Mouse (Mus musculus): ENCODE results near the gene Galnt2. TPM values are rescaled to one million over a fixed set of nuclear protein-coding genes. Genes with fewer than 3 reads are reported as not detected.

The Galnt2 gene
- polyA plus RNA-seq, 1 experiment from 2014 or later: 44.7 TPM

DNA sequence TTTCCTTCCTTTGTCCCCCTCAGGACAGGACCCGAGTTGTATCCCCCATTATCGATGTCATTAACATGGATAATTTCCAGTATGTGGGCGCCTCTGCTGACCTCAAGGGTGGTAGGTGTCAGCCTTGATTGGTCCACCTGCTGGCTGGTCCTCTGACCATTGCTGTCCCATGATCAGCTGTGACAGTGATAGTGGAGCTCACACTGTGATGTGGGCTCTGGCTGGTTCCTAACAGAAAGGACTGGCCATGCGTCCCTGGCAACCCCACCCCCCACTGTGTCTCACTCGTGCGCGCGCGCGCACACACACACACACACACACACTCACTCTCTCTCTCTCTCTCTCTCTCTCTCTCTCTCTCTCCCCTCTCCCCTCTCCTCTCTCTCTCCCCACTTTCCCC, 98.5 kb downstream of the Galnt2 start:
- no peak overlapping the region for H3K4me3 ChIP-seq
- no peak for ATAC-seq (replicated peaks; ENCODE audit: insufficient number of reproducible peaks, insufficient read depth, low FRiP score, low read depth)
- H3K9me3 ChIP-seq (replicated peaks): no peaks in the 10 kb centered on the region
- peaks cover 40% of the 10 kb centered on the region; the same call in 1 of the 2 replicates for H3K36me3 ChIP-seq
- H3K4me1 ChIP-seq (replicated peaks): 0 out of 2 replicates have a peak, but pooled peaks cover 5% of the 10 kb centered on the region
- H3K9ac ChIP-seq: no peak overlapping the region
- 86% methylated on average over 10 of the region's 10 CpGs for WGBS
- no peaks in the 10 kb centered on the region for H3K27me3 ChIP-seq
- H3K27ac ChIP-seq: no peak overlapping the region
- H3K4me2 ChIP-seq: no peak overlapping the region

DNA sequence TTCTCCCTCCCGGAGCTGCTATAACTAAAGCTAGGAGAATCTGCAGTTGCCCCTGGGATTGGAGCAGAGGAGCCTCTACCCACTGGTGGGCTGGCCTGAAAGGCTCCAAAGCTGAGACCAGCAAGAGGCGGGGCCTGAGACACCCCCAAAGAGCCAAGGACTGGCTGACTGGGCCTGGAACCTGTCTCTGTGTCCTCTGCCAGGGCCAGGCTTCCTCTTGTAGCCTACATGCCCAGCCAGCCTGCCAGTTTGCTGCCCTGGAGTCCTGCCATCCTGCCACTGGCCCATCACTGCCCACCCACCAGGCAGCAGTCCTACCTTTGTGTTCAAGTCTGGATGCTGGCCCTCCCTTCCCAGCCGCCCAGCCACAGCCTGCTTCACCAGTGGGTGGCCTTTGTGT, 99.2 kb downstream of the Galnt2 start:
- peaks cover 47% of the 10 kb centered on the region; the same call in 1 of the 2 replicates for H3K36me3 ChIP-seq

DNA sequence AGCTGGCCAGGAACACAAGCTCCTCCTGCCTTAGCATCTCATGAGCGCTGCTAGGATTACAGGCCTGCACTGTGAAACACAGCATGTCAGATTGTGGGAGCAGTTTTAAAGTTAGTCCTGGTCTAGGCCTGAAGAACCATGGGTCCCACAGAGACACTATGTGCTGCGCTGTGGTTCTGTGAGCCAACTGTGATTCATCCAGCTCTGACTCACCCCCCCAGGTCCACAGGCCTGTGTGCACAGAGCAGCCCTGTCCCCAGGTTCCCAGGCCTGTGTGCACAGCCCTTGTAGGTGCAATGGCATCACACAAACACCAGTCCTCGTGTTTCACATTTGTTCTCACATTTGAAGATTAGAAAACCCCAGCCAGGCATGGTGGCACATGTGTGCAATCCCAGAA, 99.9 kb downstream of the Galnt2 start:
- Histone ChIP-seq H3K4me2 (no peak overlapping the region), H3K4me3 (no peak overlapping the region), H3K27me3 (no peaks in the 10 kb centered on the region), H3K36me3 (peaks cover 47% of the 10 kb centered on the region), H3K9me3 (replicated peaks) (no peaks in the 10 kb centered on the region), H3K4me1 (replicated peaks) (0 out of 2 replicates have a peak, but pooled peaks cover 5% of the 10 kb centered on the region), H3K27ac (no peak overlapping the region), H3K9ac (no peak overlapping the region)
- WGBS: 92% methylated on average over 3 of the region's 3 CpGs
- no peak for ATAC-seq (replicated peaks; ENCODE audit: insufficient number of reproducible peaks, insufficient read depth, low FRiP score, low read depth)

More for the DNA sequence above, 99.2 kb downstream of the Galnt2 start:
- H3K4me2 ChIP-seq: no peak overlapping the region
- no peak overlapping the region for H3K4me3 ChIP-seq
- H3K4me1 ChIP-seq (replicated peaks): 0 out of 2 replicates have a peak, but pooled peaks cover 5% of the 10 kb centered on the region
- H3K9me3 ChIP-seq (replicated peaks): no peaks in the 10 kb centered on the region
- WGBS: 92% methylated on average over 2 of the region's 3 CpGs
- no peak for ATAC-seq (replicated peaks; ENCODE audit: insufficient number of reproducible peaks, insufficient read depth, low FRiP score, low read depth)
- no peak overlapping the region for H3K9ac ChIP-seq
- no peak overlapping the region for H3K27ac ChIP-seq
- no peaks in the 10 kb centered on the region for H3K27me3 ChIP-seq

GRCm38 (mm10) chr8:124331706-124332105, 100.5 kb downstream of the Galnt2 start:
- Histone ChIP-seq H3K27me3 (no peaks in the 10 kb centered on the region), H3K4me2 (no peak overlapping the region), H3K4me1 (replicated peaks) (0 out of 2 replicates have a peak, but pooled peaks cover 5% of the 10 kb centered on the region), H3K9ac (no peak overlapping the region), H3K36me3 (peaks cover 53% of the 10 kb centered on the region), H3K9me3 (replicated peaks) (no peaks in the 10 kb centered on the region), H3K4me3 (no peak overlapping the region), H3K27ac (no peak overlapping the region)
- no peak for ATAC-seq (replicated peaks; ENCODE audit: insufficient number of reproducible peaks, insufficient read depth, low FRiP score, low read depth)
- WGBS: 61% methylated on average over 11 of the region's 11 CpGs

- H3K27me3 ChIP-seq: no peaks in the 10 kb centered on the region
- no peaks in the 10 kb centered on the region for H3K9me3 ChIP-seq (replicated peaks)
- no peak overlapping the region for H3K27ac ChIP-seq
- no peak overlapping the region for H3K9ac ChIP-seq
- WGBS: 91% methylated on average over 13 of the region's 13 CpGs
- H3K4me3 ChIP-seq: no peak overlapping the region
- ATAC-seq (replicated peaks; ENCODE audit: insufficient number of reproducible peaks, insufficient read depth, low FRiP score, low read depth): no peak
- H3K4me2 ChIP-seq: no peak overlapping the region
- no peaks in the 10 kb centered on the region for H3K4me1 ChIP-seq (replicated peaks)
- H3K36me3 ChIP-seq: peaks cover 75% of the 10 kb centered on the region
Observed at GRCm38 (mm10) chr8:124336302-124336701, 105.1 kb downstream of the Galnt2 start.

- H3K36me3 ChIP-seq: peaks cover 77% of the 10 kb centered on the region
- no peak overlapping the region for H3K4me2 ChIP-seq
- ATAC-seq (replicated peaks; ENCODE audit: insufficient number of reproducible peaks, insufficient read depth, low FRiP score, low read depth): no peak
- no peaks in the 10 kb centered on the region for H3K27me3 ChIP-seq
- no peak overlapping the region for H3K27ac ChIP-seq
- H3K4me3 ChIP-seq: no peak overlapping the region
- WGBS: 74% methylated on average over 3 of the region's 3 CpGs
- no peak overlapping the region for H3K9ac ChIP-seq
- H3K4me1 ChIP-seq (replicated peaks): no peaks in the 10 kb centered on the region
- H3K9me3 ChIP-seq (replicated peaks): no peaks in the 10 kb centered on the region
Observed at GRCm38 (mm10) chr8:124339742-124340141, 108.6 kb downstream of the Galnt2 start.

- WGBS: 82% methylated on average over 17 of the region's 17 CpGs
- Histone ChIP-seq H3K27ac (no peak overlapping the region), H3K4me2 (no peak overlapping the region), H3K36me3 (peaks cover 70% of the 10 kb centered on the region), H3K9ac (no peak overlapping the region), H3K9me3 (replicated peaks) (no peaks in the 10 kb centered on the region), H3K4me1 (replicated peaks) (no peaks in the 10 kb centered on the region), H3K4me3 (no peak overlapping the region), H3K27me3 (no peaks in the 10 kb centered on the region)
- no peak for ATAC-seq (replicated peaks; ENCODE audit: insufficient number of reproducible peaks, insufficient read depth, low FRiP score, low read depth)
Observed at GRCm38 (mm10) chr8:124340360-124341068, 109.3 kb downstream of the Galnt2 start.

DNA sequence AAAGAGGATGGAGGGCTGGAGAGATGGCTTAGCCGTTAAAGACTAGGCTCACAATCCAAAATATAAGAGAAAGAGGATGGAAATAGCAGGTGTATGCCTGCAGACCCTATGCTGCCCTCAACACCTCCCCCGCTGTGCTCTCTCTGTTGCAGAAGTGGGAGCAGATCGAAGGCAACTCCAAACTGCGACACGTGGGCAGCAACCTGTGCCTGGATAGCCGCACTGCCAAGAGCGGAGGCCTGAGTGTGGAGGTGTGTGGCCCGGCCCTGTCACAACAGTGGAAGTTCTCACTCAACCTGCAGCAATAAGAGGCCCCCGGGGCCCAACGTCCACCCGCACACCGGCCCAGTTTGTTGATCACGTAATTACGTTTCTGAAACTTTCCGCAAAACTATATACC, 112.0 kb downstream of the Galnt2 start:
- no peaks in the 10 kb centered on the region for H3K9me3 ChIP-seq (replicated peaks)
- H3K36me3 ChIP-seq: peaks cover 49% of the 10 kb centered on the region
- H3K4me1 ChIP-seq (replicated peaks): peaks cover 10% of the 10 kb centered on the region; the same call in 1 of the 2 replicates
- H3K4me3 ChIP-seq: no peak overlapping the region
- H3K9ac ChIP-seq: no peak overlapping the region
- no peak overlapping the region for H3K4me2 ChIP-seq
- no peaks in the 10 kb centered on the region for H3K27me3 ChIP-seq
- no peak for ATAC-seq (replicated peaks; ENCODE audit: insufficient number of reproducible peaks, insufficient read depth, low FRiP score, low read depth)
- no peak overlapping the region for H3K27ac ChIP-seq
- WGBS: 94% methylated on average over 15 of the region's 15 CpGs

- Histone ChIP-seq H3K27ac (no peak overlapping the region), H3K4me3 (no peak overlapping the region), H3K9me3 (replicated peaks) (no peaks in the 10 kb centered on the region), H3K9ac (no peak overlapping the region), H3K4me2 (no peak overlapping the region), H3K36me3 (peaks cover 43% of the 10 kb centered on the region), H3K27me3 (no peaks in the 10 kb centered on the region), H3K4me1 (replicated peaks) (peaks cover 12% of the 10 kb centered on the region; the same call in 1 of the 2 replicates)
- WGBS: 86% methylated on average over 12 of the region's 12 CpGs
- ATAC-seq (replicated peaks; ENCODE audit: insufficient number of reproducible peaks, insufficient read depth, low FRiP score, low read depth): no peak
Observed at GRCm38 (mm10) chr8:124343991-124344390, 112.8 kb downstream of the Galnt2 start.

DNA sequence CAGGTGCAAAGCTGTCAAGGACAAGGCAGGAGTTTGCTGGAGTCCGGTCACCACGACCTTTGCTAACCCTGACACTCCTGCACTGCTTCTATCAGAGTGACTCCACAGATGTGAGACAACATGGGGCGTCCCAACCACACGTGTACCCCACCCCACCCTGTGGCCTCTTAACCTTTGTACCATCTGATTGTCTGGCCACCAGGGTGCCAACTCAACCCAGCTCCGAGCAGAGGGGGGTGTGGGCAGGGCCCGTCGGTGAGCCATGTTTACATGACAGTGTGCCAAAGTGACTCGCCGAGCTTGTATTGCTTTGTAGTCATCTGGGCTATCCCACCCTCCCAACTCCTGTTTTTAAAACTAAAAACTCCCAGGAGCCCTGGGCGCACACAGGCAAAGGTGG, 113.9 kb downstream of the Galnt2 start:
- Histone ChIP-seq H3K4me2 (no peak overlapping the region), H3K27ac (no peak overlapping the region), H3K9me3 (replicated peaks) (no peaks in the 10 kb centered on the region), H3K4me3 (no peak overlapping the region), H3K9ac (no peak overlapping the region), H3K36me3 (peaks cover 35% of the 10 kb centered on the region; the same call in 1 of the 2 replicates), H3K4me1 (replicated peaks) (peaks cover 12% of the 10 kb centered on the region), H3K27me3 (peaks cover 5% of the 10 kb centered on the region; the same call in 1 of the 2 replicates)
- no peak for ATAC-seq (replicated peaks; ENCODE audit: insufficient number of reproducible peaks, insufficient read depth, low FRiP score, low read depth)
- WGBS: 81% methylated on average over 10 of the region's 10 CpGs

- Histone ChIP-seq H3K4me2 (peak overlapping the region; percentile 24; the same call in 1 of the 2 replicates), H3K27ac (no peak overlapping the region), H3K4me1 (replicated peaks) (peaks cover 12% of the 10 kb centered on the region), H3K27me3 (peaks cover 5% of the 10 kb centered on the region; the same call in 1 of the 2 replicates), H3K9me3 (replicated peaks) (no peaks in the 10 kb centered on the region), H3K9ac (no peak overlapping the region), H3K36me3 (peaks cover 16% of the 10 kb centered on the region; the same call in 1 of the 2 replicates), H3K4me3 (no peak overlapping the region)
- 37% methylated on average over 19 of the region's 19 CpGs for WGBS
- 0 out of 2 replicates have a peak, but pooled peaks have one; percentile 36 for ATAC-seq (replicated peaks; ENCODE audit: insufficient number of reproducible peaks, insufficient read depth, low FRiP score, low read depth)
Observed at GRCm38 (mm10) chr8:124346852-124347523, 115.8 kb downstream of the Galnt2 start.
